Comparison of ENCODE assay signal across 8 mouse cellular contexts in the genomic region with DNA sequence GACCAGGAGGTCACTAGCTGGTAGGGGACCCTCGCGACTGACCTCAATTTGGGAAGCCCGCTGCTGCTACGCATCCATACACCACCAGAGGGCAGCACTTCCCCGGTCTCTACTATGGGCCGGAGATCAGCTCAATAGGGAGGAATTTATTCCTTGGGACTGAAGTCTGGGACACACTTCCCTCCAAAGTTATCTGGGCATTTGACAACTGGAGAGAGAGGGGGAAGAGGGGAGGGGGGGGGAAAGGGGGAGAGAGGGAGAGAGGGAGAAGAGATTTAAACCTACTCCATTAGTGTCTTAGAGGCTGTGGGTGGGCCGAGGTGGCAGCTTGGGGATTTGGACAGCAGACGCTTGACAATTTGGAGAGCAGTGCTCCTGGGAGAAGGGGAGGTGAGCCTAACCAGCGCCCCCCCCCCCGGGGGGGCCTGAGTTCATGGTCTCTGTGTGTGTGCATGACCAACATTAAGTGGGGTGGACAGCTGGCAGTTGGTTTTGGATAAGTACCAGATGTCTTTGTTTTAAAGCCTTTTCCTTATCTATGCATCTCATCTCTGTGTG. TPM values are rescaled to one million over a fixed set of nuclear protein-coding genes. Genes with fewer than 3 reads are reported as not detected.
DNase-seq lines count a peak whose midpoint lies in the region; ATAC-seq and TF ChIP-seq lines count a peak whose summit lies in the region.
"Had no signal": no experiment of that assay in that cellular context is flagged by ENCODE, and none has a peak within 500 bp of the region (broad histone marks: within the 10 kb centered on the region; RNA-seq: fewer than 3 reads in every experiment).

No protein-coding gene starts in this region.

- peak; percentile 57 for DNase-seq in Muller cell, postnatal 12 days (ENCODE audit: inconsistent ontology term)
- peak; percentile 44 for DNase-seq in brain, adult 2 months (ENCODE audit: low read depth, low spot score)
- peak; percentile 82 for DNase-seq in hindbrain, embryonic 14.5 days (ENCODE audit: low spot score)
- peak; percentile 61 to 74 for DNase-seq in left cerebral cortex, adult 2 months (ENCODE audit: extremely low spot score in 1 of 2, low spot score in 2 of 2)
- DNase-seq in midbrain, embryonic 11.5 days (ENCODE audit: low spot score, missing footprints): peak; percentile 100
- DNase-seq in spleen, postnatal 4 days (ENCODE audit: low spot score in 2 of 2): peak; percentile 42 to 81

- H3K9me3 ChIP-seq in forebrain, embryonic 13.5 days (replicated peaks): no peaks in the 10 kb centered on the region
- H3K9me3 ChIP-seq in hindbrain, embryonic 14.5 days (ENCODE audit: control insufficient read depth, low read length): no peaks in the 10 kb centered on the region
- no peaks in the 10 kb centered on the region for H3K9me3 ChIP-seq in midbrain, embryonic 11.5 days (ENCODE audit: control insufficient read depth, low read length)

- peak; percentile 85 for TF ChIP-seq CTCF in left cerebral cortex, adult 2 months (IDR thresholded peaks at IDR 0.05)

- H3K27me3 ChIP-seq in forebrain, embryonic 13.5 days: 0 out of 2 replicates have a peak, but pooled peaks cover 11% of the 10 kb centered on the region
- H3K27me3 ChIP-seq in hindbrain, embryonic 14.5 days (ENCODE audit: control insufficient read depth, insufficient read depth, low read length): peaks cover 25% of the 10 kb centered on the region
- H3K27me3 ChIP-seq in midbrain, embryonic 11.5 days (ENCODE audit: control insufficient read depth, insufficient read depth, low read length): no peaks in the 10 kb centered on the region; the same call in 1 of the 2 replicates

- no peak overlapping the region for H3K9ac ChIP-seq in forebrain, embryonic 13.5 days
- no peak overlapping the region for H3K9ac ChIP-seq in hindbrain, embryonic 14.5 days
- H3K9ac ChIP-seq in midbrain, embryonic 11.5 days (ENCODE audit: low read length): no peak overlapping the region

- H3K4me1 ChIP-seq in forebrain, embryonic 13.5 days: peaks cover 10% of the 10 kb centered on the region
- H3K4me1 ChIP-seq in hindbrain, embryonic 14.5 days (replicated peaks; ENCODE audit: control insufficient read depth, insufficient read depth, low read length): peaks cover 8% of the 10 kb centered on the region; the same call in 1 of the 2 replicates
- peaks cover 7% of the 10 kb centered on the region for H3K4me1 ChIP-seq in midbrain, embryonic 11.5 days (ENCODE audit: control insufficient read depth, insufficient read depth, low read length)

- no peak overlapping the region for H3K4me2 ChIP-seq in forebrain, embryonic 13.5 days
- H3K4me2 ChIP-seq in hindbrain, embryonic 14.5 days (replicated peaks): no peak overlapping the region
- no peak overlapping the region for H3K4me2 ChIP-seq in midbrain, embryonic 11.5 days

- 5% methylated on average over 10 of the region's 10 CpGs for WGBS in forebrain, embryonic 13.5 days
- WGBS in hindbrain, embryonic 14.5 days: 4% methylated on average over 10 of the region's 10 CpGs
- under 1% methylated on average over 10 of the region's 10 CpGs for WGBS in midbrain, embryonic 11.5 days

- no peaks in the 10 kb centered on the region for H3K36me3 ChIP-seq in forebrain, embryonic 13.5 days (ENCODE audit: poor library complexity, severe bottlenecking)
- no peaks in the 10 kb centered on the region for H3K36me3 ChIP-seq in hindbrain, embryonic 14.5 days (replicated peaks; ENCODE audit: control insufficient read depth, insufficient read depth)
- H3K36me3 ChIP-seq in midbrain, embryonic 11.5 days (ENCODE audit: control insufficient read depth, insufficient read depth, low read length): no peaks in the 10 kb centered on the region

- H3K27ac ChIP-seq in forebrain, embryonic 13.5 days: no peak overlapping the region
- H3K27ac ChIP-seq in hindbrain, embryonic 14.5 days: no peak overlapping the region
- no peak overlapping the region for H3K27ac ChIP-seq in left cerebral cortex, adult 2 months
- H3K27ac ChIP-seq in midbrain, embryonic 11.5 days (ENCODE audit: low read depth, low read length): no peak overlapping the region

- 0 out of 2 replicates have a peak, but pooled peaks have one; percentile 39 for ATAC-seq in forebrain, embryonic 13.5 days
- ATAC-seq in hindbrain, embryonic 14.5 days (ENCODE audit: low FRiP score): peak; percentile 27; the same call in 1 of the 2 replicates
- ATAC-seq in midbrain, embryonic 11.5 days (ENCODE audit: low FRiP score): peak; percentile 72

- no peak overlapping the region for H3K4me3 ChIP-seq in forebrain, embryonic 13.5 days
- no peak overlapping the region for H3K4me3 ChIP-seq in hindbrain, embryonic 14.5 days (replicated peaks; ENCODE audit: low read length)
- no peak overlapping the region for H3K4me3 ChIP-seq in left cerebral cortex, adult 2 months
- no peak overlapping the region for H3K4me3 ChIP-seq in midbrain, embryonic 11.5 days (ENCODE audit: low read depth, low read length)

- intact Hi-C loops in left cerebral cortex, adult 2 months (cut with DNase I): loop anchor here (1.0 to 5.0 kb wide), 3 partner anchors 101 to 299 kb away; a partner anchor contains a TSS

RNA-seq across cellular contexts. Expression of a gene that starts 14.1 kb away (rescaled TPM):
- not detected in 2 replicates for polyA plus RNA-seq in forebrain, embryonic 13.5 days (2015; fragmentation: Nextera tagmentation; extraction: Ambion mirVana)
- polyA plus RNA-seq in hindbrain, embryonic 14.5 days (2014; fragmentation: Nextera tagmentation; extraction: Ambion mirVana): 0.35 and 0.58 TPM in 2 replicates
- total RNA-seq in left cerebral cortex, adult 2 months (2021): not detected
- not detected in 2 replicates for polyA plus RNA-seq in midbrain, embryonic 11.5 days (2014; fragmentation: Nextera tagmentation; extraction: Ambion mirVana)
- total RNA-seq: left cerebral cortex, adult 8-10 months had no signal

RNA-seq across cellular contexts. Expression of a gene that starts 47.2 kb away (rescaled TPM):
- polyA plus RNA-seq in forebrain, embryonic 13.5 days (2015; fragmentation: Nextera tagmentation; extraction: Ambion mirVana): 24.8 and 27.0 TPM in 2 replicates
- polyA plus RNA-seq in hindbrain, embryonic 14.5 days (2014; fragmentation: Nextera tagmentation; extraction: Ambion mirVana): 3.2 and 3.8 TPM in 2 replicates
- 1 to 10 TPM; 1.2 to 2.0 TPM for total RNA-seq in left cerebral cortex, adult 2 months (2021)
- polyA plus RNA-seq in midbrain, embryonic 11.5 days (2014; fragmentation: Nextera tagmentation; extraction: Ambion mirVana): 25.7 and 29.8 TPM in 2 replicates

Comparison
In these comparisons a context has a peak if more than half of its experiments do, and no peak if none do; other contexts are left out.
1. DNase-seq: peak in every context shown above with its lines; median percentile 100 in midbrain, embryonic 11.5 days; 82 in hindbrain, embryonic 14.5 days; 68 in left cerebral cortex, adult 2 months; 62 in spleen, postnatal 4 days; 57 in Muller cell, postnatal 12 days; 44 in brain, adult 2 months.